Mouse (Mus musculus) cortical plate, adult 2 months (tissue): Measurements from ENCODE around the gene Rpap1. TPM values are rescaled to one million over a fixed set of nuclear protein-coding genes. Genes with fewer than 3 reads are reported as not detected.

Source experiments
- H3K27ac ChIP-seq: fragments of 200-500 bp; 2 replicates; pipeline ENCODE4 v1.5.1; 2012; ENCODE audit warnings: low read length, control low read depth, inconsistent platforms; ENCODE audit not compliant: insufficient read depth
- H3K4me1 ChIP-seq: fragments of 200-500 bp; 2 replicates; pipeline ENCODE4 v1.6.1; 2011; ENCODE audit warnings: low read length; ENCODE audit not compliant: control insufficient read depth, insufficient read depth
- H3K4me3 ChIP-seq: fragments of 200-500 bp; 2 replicates; pipeline ENCODE4 v1.5.1; 2011; ENCODE audit warnings: mild to moderate bottlenecking, low read length, control low read depth; ENCODE audit not compliant: insufficient read depth
- CTCF ChIP-seq: fragments of 200-500 bp; IDR thresholded peaks from 2 replicates; pipeline ENCODE4 v1.5.1; 2011; ENCODE audit warnings: mild to moderate bottlenecking, control low read depth, low read length; ENCODE audit not compliant: insufficient read depth; ENCODE audit errors: extremely low read depth
- POLR2A ChIP-seq: fragments of 200-500 bp; IDR thresholded peaks from 2 replicates; pipeline ENCODE4 v1.6.1; 2011; ENCODE audit warnings: mild to moderate bottlenecking, low read length, control low read depth; ENCODE audit not compliant: insufficient read depth; ENCODE audit errors: extremely low read depth
- polyA plus RNA-seq: library from polyadenylated mRNA; depleted of rRNA; stranded (reverse); fragments of >200 nt; gene quantifications from 2 replicates; pipeline ENCODE4 v1.2.3, GENCODE M21; 2012

Rpap1 gene
- polyA plus RNA-seq, 1 experiment, result 14.6 TPM

GRCm38 (mm10) chr2:119758844-119759835 lies 28.2 kb downstream of the Rpap1 start:
- Histone ChIP-seq H3K4me3 (peak overlapping the region; percentile 44), H3K27ac (no peak overlapping the region), H3K4me1 (peaks cover 1% of the 10 kb centered on the region; the same call in 1 of the 2 replicates)
- TF ChIP-seq CTCF (no peak), POLR2A (no peak)

GRCm38 (mm10) chr2:119758101-119758843 lies 29.1 kb downstream of the Rpap1 start:
- H3K4me1 ChIP-seq, result peaks cover 1% of the 10 kb centered on the region; the same call in 1 of the 2 replicates
- H3K4me3 ChIP-seq, result peak overlapping the region; percentile 44
- no peak for TF ChIP-seq POLR2A
- no peak for TF ChIP-seq CTCF
- H3K27ac ChIP-seq, result peak overlapping the region; percentile 66

- peak overlapping the region; percentile 66; the same call in 1 of the 2 replicates for H3K27ac ChIP-seq
- TF ChIP-seq POLR2A (no peak), CTCF (no peak)
- peaks cover 1% of the 10 kb centered on the region; the same call in 1 of the 2 replicates for H3K4me1 ChIP-seq
- peak overlapping the region; percentile 44 for H3K4me3 ChIP-seq
Observed at GRCm38 (mm10) chr2:119757601-119758100, 29.7 kb downstream of the Rpap1 start.

- Histone ChIP-seq H3K27ac (peak overlapping the region; percentile 42; the same call in 1 of the 2 replicates), H3K4me1 (peaks cover 11% of the 10 kb centered on the region), H3K4me3 (no peak overlapping the region)
- TF ChIP-seq POLR2A, result no peak
- no peak for TF ChIP-seq CTCF
Observed at GRCm38 (mm10) chr2:119749260-119749659, 38.1 kb downstream of the Rpap1 start.

- peaks cover 11% of the 10 kb centered on the region for H3K4me1 ChIP-seq
- H3K4me3 ChIP-seq, result no peak overlapping the region
- 0 out of 2 replicates have a peak, but pooled peaks have one; percentile 32 for TF ChIP-seq POLR2A
- TF ChIP-seq CTCF, result no peak
- peak overlapping the region; percentile 51 for H3K27ac ChIP-seq
Observed at GRCm38 (mm10) chr2:119747554-119747953, 39.8 kb downstream of the Rpap1 start.

GRCm38 (mm10) chr2:119745281-119745680 lies 42.1 kb downstream of the Rpap1 start:
- Histone ChIP-seq H3K4me1 (peaks cover 11% of the 10 kb centered on the region), H3K27ac (no peak overlapping the region), H3K4me3 (peak overlapping the region; percentile 93; the same call in 1 of the 2 replicates)
- TF ChIP-seq CTCF (peak; percentile 45), POLR2A (no peak)

- Histone ChIP-seq H3K27ac (peak overlapping the region; percentile 64; the same call in 1 of the 2 replicates), H3K4me3 (peak overlapping the region; percentile 93)
Observed at GRCm38 (mm10) chr2:119744163-119745111, 42.9 kb downstream of the Rpap1 start.

GRCm38 (mm10) chr2:119743808-119744162 lies 43.6 kb downstream of the Rpap1 start:
- H3K27ac ChIP-seq, result peak overlapping the region; percentile 66
- peak overlapping the region; percentile 93 for H3K4me3 ChIP-seq
- TF ChIP-seq CTCF, result no peak
- peaks cover 9% of the 10 kb centered on the region for H3K4me1 ChIP-seq

More at GRCm38 (mm10) chr2:119744163-119745111, 42.9 kb downstream of the Rpap1 start:
- TF ChIP-seq POLR2A, result no peak
- TF ChIP-seq CTCF, result no peak
- peaks cover 9% of the 10 kb centered on the region for H3K4me1 ChIP-seq
